Mouse (Mus musculus) adrenal gland, adult (tissue): ENCODE measurements around the gene Anapc11.
"Not testable (repeated sequence)": the region's sequence is repeated elsewhere in the genome, so short reads cannot be mapped to it uniquely, and the experiment has no call there.

ENCODE experiments used
- DNase-seq, 2 experiments: peaks; one replicate each; pipeline ENCODE4 v3.0.0; 2022 to 2023; ENCODE audit warnings: low spot score in 1 of 2; ENCODE audit not compliant: inconsistent age in 2 of 2

The Anapc11 gene

GRCm38 (mm10) chr11:120574278-120574600 lies 24.0 kb upstream of the Anapc11 start:
- peak in 1 of 2 experiments; percentile 30 for DNase-seq

GRCm38 (mm10) chr11:120575046-120575445 lies 23.2 kb upstream of the Anapc11 start:
- no peak for DNase-seq

- no peak for DNase-seq
Observed at GRCm38 (mm10) chr11:120575940-120576339, 22.3 kb upstream of the Anapc11 start.

DNA sequence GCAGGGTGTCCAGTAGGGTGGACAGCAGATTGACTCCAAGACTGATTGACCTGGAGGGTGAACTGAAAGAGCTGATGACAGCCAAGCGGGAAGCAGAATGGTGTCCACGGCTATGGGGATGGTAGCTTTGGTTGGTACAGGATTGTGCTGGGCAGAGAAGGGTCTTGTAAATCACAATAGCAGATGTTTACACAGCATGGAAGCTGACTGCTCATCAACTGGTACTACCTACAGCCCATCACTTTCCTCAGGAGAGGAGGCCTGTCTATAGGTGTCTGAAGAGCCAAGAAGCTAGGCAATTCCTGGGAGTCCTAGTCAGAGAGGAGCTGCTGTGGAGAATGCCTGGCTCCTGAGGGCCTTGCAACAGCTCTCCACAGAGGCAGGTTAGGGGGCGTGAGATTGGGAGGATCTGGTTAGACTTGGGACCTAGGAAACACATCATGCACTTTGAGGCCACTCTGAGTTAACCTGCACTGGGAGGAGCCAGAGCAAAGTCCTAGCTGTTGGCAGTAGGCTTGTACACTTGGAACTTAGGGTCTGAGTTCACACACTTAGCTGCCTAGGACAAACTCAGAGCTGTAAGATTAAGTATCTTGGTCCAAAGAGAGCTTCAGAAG lies 21.7 kb upstream of the Anapc11 start:
- no peak for DNase-seq

DNA sequence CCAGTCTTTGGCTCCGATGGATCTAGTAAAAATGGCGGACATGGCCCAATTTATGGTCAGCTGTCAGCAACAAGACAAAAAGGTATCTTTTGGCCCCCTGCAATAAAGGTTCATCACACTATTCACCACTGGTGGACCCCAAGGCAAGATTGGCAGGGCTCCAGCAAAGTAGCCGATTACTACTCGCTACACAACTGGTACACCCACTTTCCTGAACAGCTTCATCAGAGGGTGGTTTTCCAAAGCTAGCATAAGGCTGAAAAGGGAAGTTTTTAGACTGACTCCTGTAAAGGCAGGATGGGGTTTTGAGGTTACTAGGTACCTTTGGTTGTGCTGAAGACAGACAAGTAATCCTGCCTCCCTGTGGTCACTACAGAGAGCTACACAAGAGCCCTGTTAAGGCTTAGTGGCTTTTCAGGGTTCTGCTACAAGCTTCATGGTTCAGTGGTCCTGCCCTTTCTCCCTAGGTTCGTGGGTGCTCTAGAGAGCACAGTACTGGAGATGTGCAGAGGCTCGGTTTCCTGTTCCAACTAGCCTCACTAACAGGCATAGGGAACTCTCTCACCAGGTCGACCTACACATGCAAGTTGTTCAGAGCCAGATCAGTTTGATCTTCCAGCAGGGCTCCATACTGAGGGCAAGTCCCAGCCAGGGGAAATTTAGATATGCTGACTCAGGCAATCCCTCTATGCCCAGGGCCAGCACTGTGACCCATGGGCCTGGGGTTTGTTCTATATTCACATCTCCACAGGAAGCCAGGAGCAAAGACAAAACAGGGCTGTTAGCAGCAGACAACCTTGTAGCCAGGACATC lies 20.8 kb upstream of the Anapc11 start:
- DNase-seq, result peak in 1 of 2 experiments; percentile 68

DNA sequence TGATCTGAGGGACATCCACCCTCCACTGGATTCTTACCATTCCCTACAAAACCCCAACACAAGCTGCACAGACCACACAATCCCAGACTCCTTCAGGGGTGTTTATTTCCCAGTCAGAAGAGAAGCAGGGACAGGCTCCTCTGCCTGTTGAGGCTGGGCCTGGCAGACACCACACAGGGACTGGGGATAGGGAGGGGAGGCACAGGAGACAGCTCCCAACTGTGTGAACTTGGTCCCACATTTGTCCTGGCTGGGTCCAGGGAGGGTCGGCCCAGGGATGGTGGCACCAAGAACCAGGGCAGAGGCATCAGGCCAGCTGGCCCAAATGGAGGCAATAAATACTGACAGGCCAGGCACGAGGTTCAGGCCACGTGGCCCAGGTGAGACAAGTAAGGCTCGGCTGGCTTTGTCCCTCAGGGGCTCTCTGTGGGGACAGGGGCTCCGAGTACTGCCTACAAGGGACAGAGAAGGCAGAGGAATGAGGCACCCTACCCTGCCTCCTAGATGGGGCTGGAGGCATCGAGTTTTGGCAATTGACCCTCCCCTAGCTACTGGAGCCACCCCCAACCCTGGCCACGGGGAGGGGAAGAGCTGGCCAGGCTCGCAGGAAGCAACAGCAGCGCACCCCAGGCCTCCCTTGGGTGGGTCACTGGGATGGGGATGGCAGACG lies 20.1 kb upstream of the Anapc11 start:
- peak in 1 of 2 experiments; percentile 45 for DNase-seq

DNA sequence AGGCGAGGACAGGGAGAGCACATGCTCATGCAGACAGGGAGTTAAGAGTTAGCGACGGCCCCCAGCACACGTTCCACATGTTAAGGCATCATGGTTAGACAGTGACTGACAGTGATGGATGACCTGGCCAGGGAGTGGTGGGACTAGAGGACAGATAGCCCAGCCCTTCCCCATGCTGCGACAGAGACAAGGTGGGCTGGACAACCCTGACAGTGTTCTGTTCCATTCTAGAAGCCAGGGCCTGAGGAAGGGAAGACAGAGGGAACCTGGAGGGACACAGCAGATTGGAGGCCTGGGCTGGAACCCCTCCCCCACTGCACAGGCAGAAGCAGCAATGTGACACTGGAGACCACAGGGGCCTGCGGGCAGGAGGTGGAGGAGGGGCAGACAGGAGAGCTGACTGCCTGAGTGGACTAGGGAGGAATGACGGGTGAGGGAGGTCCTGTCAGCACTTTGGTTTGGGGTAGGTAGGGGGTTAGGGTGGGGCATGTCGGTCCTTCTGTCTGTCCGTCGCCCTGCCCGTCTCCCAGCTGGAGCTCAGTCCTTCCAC lies 19.5 kb upstream of the Anapc11 start:
- peak in 1 of 2 experiments; percentile 39 for DNase-seq

DNA sequence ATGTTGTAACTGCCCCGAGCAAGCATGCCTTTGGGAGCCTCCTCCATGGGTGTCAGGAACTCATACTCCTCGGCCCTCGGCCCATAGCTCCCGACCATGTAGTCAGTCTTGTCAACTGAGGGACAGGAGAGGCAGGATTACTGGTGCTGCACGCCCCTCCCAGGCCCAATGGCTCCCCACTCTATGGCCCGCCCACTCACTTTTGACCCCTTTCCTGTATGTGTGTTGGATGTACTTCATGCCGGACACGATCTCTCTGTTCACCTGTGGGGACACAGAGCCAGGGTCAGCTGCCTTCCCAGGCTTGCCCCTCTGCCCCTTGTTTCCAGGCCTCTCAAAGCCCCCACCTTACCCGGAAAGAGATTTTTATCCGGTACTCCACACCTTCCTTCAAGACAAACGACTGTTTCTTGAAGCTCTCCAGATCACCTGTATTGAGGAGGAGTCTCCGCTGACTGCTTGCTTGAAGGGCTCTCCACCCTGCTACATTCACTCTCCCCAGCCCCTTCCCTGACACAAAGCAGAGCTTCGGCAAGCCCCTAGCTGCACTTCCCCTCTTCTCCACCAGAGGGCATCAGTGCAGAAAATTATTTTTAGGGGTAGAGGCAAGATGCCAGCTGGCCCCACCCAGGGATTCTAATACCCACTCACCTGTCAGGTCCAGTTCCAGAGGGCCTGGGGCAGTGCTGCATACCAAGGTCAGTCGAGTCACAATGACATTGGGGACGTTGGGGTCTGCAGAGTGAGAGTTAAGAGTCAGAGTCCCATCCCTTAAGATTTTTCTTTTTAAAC lies 18.7 kb upstream of the Anapc11 start:
- DNase-seq, result peak; percentile 68 to 90

DNA sequence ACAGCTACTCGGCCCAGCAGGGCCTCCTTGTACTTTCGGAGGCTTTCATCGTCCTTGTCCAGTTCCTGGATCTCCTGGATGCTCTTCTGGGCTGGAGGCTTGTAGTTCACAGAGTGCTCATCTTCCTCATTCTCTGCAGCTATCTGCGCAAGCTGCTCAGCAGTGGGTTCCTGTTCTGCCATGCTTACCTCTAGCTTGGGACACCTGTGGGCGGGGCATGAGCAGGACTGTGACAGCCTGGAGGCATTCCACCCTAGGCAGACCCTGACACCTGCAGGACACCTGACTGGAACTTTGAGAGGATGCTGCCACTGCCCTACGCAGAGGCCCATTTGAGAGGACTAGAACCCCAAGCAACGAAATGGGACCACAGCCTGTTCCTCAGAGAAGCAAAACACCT lies 18.0 kb upstream of the Anapc11 start:
- peak; percentile 39 to 63 for DNase-seq

GRCm38 (mm10) chr11:120580871-120581331 lies 17.3 kb upstream of the Anapc11 start:
- DNase-seq, result peak; percentile 50 to 81

DNA sequence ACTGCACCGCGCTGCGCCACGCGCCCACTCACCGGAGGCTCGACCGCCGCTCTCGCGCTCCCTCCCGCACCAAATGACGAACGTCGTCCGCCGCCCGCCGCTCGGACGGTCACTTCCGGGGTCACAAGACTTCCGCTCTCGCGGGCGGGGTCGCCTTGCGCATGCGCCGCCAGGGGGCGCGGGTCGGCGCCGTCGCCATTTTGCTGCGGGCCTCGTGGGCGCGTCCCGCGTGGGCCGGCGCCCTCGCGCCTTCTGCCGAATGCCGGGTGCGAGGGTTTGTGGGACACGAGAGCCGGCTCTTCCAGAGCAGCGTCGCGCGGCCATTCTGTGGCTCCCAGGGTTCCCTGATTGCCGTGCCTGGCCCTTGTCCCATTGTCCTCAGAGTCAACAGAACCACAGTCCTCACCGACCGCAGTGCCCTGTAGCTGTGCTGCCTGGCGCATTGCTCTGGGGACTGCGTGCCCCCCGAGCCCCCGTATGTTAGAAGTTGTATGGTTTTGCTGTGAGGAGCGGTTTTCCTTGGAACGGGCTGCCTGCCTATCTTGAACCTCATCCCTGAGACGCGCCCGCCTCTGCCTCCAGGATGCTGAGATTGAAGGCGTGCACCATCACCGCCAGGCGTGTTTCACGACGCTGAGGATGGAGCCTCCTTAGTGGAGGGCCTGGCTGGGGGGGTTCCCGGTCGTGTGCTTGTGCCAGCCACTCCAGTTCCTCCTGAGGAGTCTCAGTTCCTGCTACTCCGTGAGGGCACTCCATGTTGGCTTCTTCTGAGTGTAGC lies 16.5 kb upstream of the Anapc11 start, which contains the start of gene Arhgdia:
Gene Arhgdia, minus strand, starts transcription at position 135 of the 778 bp plus-strand sequence.
- DNase-seq, result peak; percentile 91 to 96

DNA sequence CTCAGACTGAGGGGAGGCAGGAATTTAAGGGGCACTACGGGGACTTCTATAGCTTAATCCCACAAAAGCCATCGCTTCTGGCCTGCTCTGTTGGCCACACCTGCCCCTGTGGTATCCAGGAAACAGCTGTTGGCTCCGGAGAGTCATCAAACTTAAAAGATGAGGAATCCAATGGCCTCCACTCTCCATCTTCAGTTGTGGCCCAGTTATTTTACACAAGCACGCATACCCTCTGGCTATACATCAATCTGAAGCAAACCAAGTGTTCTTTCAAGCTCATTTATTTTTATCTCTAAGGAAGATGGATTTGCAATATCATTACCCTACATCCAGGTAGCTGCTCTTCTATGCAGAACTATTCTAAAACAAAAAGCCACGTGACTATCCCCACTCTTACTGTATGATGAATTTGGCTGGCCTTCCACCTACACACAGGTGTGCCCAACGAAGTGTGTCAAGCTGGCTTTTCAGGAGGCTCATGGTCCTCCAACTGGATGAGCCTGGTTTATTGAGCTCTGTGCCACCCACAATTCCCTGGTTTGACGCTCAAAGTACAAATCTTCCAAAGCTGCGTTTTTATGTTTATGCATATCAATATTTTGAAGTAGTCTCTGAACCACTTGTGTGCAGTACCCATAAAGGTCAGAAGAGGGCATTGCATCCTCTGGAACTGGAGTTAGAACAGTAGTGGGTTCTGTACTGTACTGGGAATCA lies 15.8 kb upstream of the Anapc11 start:
- DNase-seq, result peak; percentile 45 to 80

DNA sequence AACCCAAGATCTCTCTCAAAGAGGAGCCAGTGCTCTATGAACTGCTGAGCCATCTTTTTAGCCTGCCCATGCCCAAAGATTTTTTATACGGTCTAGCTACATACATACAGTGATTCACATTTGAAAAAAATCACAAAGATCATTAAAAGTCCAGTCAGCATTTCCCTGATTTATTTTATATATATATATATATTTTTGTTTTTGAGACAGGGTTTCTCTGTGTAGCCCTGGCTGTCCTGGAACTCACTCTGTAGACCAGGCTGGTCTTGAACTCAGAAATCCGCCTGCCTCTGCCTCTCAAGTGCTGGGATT lies 15.3 kb upstream of the Anapc11 start:
- not testable (repeated sequence) for DNase-seq

DNA sequence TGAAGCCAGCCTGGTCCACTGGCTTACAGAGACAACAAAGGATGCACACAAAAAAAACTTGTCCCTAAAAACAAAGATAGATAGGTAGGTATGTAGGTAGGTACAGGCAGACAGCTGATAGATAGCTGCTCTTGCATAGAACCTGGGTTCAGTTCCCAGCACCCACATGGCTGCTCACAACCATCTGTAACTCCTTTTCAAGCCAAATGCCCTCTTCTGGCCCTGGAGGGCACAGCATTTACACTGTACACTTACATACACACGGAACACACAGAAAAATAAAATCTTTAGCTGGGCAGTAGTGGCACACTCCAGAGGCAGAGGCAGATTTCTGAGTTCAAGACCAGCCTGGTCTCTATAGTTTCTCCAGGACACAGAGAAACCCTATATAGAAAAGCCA lies 14.3 kb upstream of the Anapc11 start:
- no peak for DNase-seq

DNA sequence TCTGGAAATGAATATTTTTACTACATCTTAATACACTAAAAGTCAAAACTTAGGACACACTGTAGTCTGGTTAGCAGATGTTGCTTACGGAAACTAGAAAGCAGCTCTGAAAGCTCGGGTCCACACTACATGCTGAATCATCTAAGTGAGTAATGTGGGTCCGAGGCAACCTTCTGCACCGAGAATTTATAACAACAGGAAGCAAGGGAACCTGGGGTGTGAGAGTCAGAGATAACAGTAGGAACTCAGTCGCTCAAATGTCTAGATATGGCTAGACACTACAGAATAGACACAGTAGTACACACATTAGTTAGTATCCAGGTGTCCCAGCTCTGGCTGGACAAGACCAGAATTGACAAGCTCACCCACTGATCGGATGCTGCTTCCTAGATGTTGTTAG lies 9.7 kb upstream of the Anapc11 start:
- DNase-seq, result no peak

DNA sequence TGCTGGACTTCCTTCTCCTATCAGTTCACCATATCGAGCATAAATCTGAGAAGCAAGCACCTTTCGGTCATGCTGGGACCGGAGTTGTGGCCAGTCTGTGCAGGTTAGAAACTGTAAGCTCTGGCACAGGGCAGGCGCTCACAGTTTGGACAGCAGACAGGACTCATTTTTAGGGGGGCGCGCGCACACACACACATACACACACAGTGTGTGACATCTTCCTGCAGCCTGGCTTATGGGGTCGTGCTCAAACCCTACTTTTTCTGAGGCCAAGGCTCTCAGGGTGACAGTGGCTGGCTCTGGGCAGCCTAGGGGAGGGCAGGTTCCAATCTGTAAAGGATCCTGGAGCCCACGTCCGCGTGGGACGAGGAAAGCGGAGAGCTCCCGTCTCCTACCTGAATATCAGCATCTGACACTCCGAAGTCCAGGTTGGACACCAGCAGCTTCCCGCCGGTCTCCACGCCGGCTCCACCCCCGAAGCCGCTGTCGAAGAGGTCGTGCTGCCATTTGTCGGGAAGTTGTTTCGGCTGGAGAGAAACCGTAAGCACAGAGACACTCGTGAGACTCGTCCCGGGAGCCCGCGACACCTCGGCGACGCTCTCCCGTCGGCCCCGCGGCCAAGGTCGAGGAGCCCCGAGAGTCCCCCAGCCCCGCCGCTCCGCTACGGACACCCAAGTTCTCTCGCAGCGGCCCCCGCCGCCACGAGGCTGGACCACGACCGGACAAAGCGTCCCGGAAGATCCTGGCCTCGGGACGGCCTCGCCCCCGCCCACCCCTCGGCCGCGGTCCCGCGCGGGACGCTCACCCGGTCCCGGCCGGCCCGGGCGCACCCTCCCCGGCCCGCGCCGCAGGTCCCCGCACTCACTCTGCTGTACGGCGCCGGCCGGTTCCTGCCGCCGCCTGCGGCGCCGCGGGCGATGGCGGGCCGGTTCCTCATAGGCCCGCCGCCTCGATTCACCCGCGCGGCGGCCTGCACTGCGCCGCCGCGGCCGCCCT lies 683 bp upstream of the Anapc11 start:
- DNase-seq, result peak; percentile 45 to 67

- DNase-seq, result no peak
Observed at GRCm38 (mm10) chr11:120598990-120599549, 849 bp downstream of the Anapc11 start.

GRCm38 (mm10) chr11:120600716-120601115 lies 2.5 kb downstream of the Anapc11 start:
- no peak for DNase-seq
